Mouse (Mus musculus): ENCODE data around the gene Hspbap1. TPM values are rescaled to one million over a fixed set of nuclear protein-coding genes. Genes with fewer than 3 reads are reported as not detected.

The Hspbap1 gene
- total and polyA plus RNA-seq, 3 experiments, result 13.6 to 15.9 (median 15.3) TPM

- Histone ChIP-seq H3K79me2 (replicated peaks; ENCODE audit: control insufficient read depth, extremely low read depth, insufficient read depth, poor library complexity, severe bottlenecking) (peaks cover 4% of the 10 kb centered on the region; the same call in 1 of the 2 replicates), H3K27ac (ENCODE audit: insufficient read depth, low read depth) (no peak overlapping the region), H3K36me3 (replicated peaks in 1 of 2; ENCODE audit: control insufficient read depth in 1 of 2, insufficient read depth in 1 of 2, low read length in 1 of 2) (peaks cover 0 to 16% of the 10 kb centered on the region in 2 experiments), H3K4me2 (ENCODE audit: insufficient read depth, low read depth, poor library complexity, severe bottlenecking) (0 out of 2 replicates have a peak overlapping the region, but pooled peaks have one; percentile 77), H3K9ac (ENCODE audit: insufficient read depth, low read depth) (no peak overlapping the region), H3K4me1 (ENCODE audit: control insufficient read depth in 1 of 2, insufficient read depth in 2 of 2) (peaks cover 12 to 52% of the 10 kb centered on the region in 2 experiments), H3K27me3 (replicated peaks) (peaks cover 16% of the 10 kb centered on the region), H3K4me3 (replicated peaks in 1 of 3; ENCODE audit: low read depth in 2 of 3, low read length in 2 of 3, poor library complexity in 1 of 3) (peak overlapping the region in 1 of 3 experiments; percentile 82), H3K9me3 (replicated peaks; ENCODE audit: low read length) (no peaks in the 10 kb centered on the region)
- in situ Hi-C loops (cut with MboI; ENCODE audit: low pct_ligation_motif_present, low pct_unique_long_range_greater_than_20kb, low sequenced_read_pairs) (loop anchor here (5.0 kb wide), 1 partner anchor 34 kb away; no protein-coding TSS in a partner anchor), dilution Hi-C loops (cut with MboI; ENCODE audit: extremely low pct_ligation_motif_present, extremely low pct_unique_long_range_greater_than_20kb, low sequenced_read_pairs) (no loop called here)
- TF ChIP-seq MAX (IDR thresholded peaks at IDR 0.05; ENCODE audit: low read length), result no peak
- 0 out of 2 replicates have a peak, but pooled peaks have one; percentile 16 for TF ChIP-seq BHLHE40 (IDR thresholded peaks at IDR 0.05; ENCODE audit: low read depth, low read length)
- TF ChIP-seq MXI1 (IDR thresholded peaks at IDR 0.05; ENCODE audit: low read depth, low read length), result no peak
- peak in 1 of 2 experiments; percentile 25; a peak in 2 of 4 replicates for TF ChIP-seq CTCF (conservative IDR thresholded peaks at IDR 0.05 in 1 of 2, IDR thresholded peaks at IDR 0.05 in 1 of 2; ENCODE audit: low read depth in 2 of 2, low read length in 2 of 2)
- DNase-seq (ENCODE audit: extremely low read depth), result no peak
Observed at GRCm38 (mm10) chr16:35771606-35772005, 1.4 kb downstream of the Hspbap1 start.

GRCm38 (mm10) chr16:35772598-35772997 is 2.4 kb downstream of the Hspbap1 start:
- no peak for DNase-seq (ENCODE audit: extremely low read depth)
- Histone ChIP-seq H3K9ac (ENCODE audit: insufficient read depth, low read depth) (no peak overlapping the region), H3K4me1 (ENCODE audit: control insufficient read depth in 1 of 2, insufficient read depth in 2 of 2) (peaks cover 6 to 50% of the 10 kb centered on the region in 2 experiments), H3K79me2 (replicated peaks; ENCODE audit: control insufficient read depth, extremely low read depth, insufficient read depth, poor library complexity, severe bottlenecking) (peaks cover 4% of the 10 kb centered on the region; the same call in 1 of the 2 replicates), H3K4me2 (ENCODE audit: insufficient read depth, low read depth, poor library complexity, severe bottlenecking) (no peak overlapping the region), H3K9me3 (replicated peaks; ENCODE audit: low read length) (no peaks in the 10 kb centered on the region), H3K27ac (ENCODE audit: insufficient read depth, low read depth) (no peak overlapping the region), H3K36me3 (replicated peaks in 1 of 2; ENCODE audit: control insufficient read depth in 1 of 2, insufficient read depth in 1 of 2, low read length in 1 of 2) (peaks cover 0 to 16% of the 10 kb centered on the region in 2 experiments), H3K27me3 (replicated peaks) (peaks cover 13% of the 10 kb centered on the region), H3K4me3 (replicated peaks in 1 of 3; ENCODE audit: low read depth in 2 of 3, low read length in 2 of 3, poor library complexity in 1 of 3) (no peak overlapping the region)
- in situ Hi-C loops (cut with MboI; ENCODE audit: low pct_ligation_motif_present, low pct_unique_long_range_greater_than_20kb, low sequenced_read_pairs) (loop anchor here (5.0 kb wide), 1 partner anchor 35 kb away; no protein-coding TSS in a partner anchor), dilution Hi-C loops (cut with MboI; ENCODE audit: extremely low pct_ligation_motif_present, extremely low pct_unique_long_range_greater_than_20kb, low sequenced_read_pairs) (no loop called here)
- no peak for TF ChIP-seq POLR2A (IDR thresholded peaks at IDR 0.05; ENCODE audit: low read depth, low read length)
- TF ChIP-seq CHD1 (IDR thresholded peaks at IDR 0.05; ENCODE audit: low read depth, low read length), result no peak
- no peak for TF ChIP-seq BHLHE40 (IDR thresholded peaks at IDR 0.05; ENCODE audit: low read depth, low read length)
- no peak for TF ChIP-seq MAX (IDR thresholded peaks at IDR 0.05; ENCODE audit: low read length)

GRCm38 (mm10) chr16:35775835-35776234 is 5.7 kb downstream of the Hspbap1 start:
- Histone ChIP-seq H3K79me2 (replicated peaks; ENCODE audit: control insufficient read depth, extremely low read depth, insufficient read depth, poor library complexity, severe bottlenecking) (peaks cover 4% of the 10 kb centered on the region; the same call in 1 of the 2 replicates), H3K9me3 (replicated peaks; ENCODE audit: low read length) (no peaks in the 10 kb centered on the region), H3K4me1 (ENCODE audit: control insufficient read depth in 1 of 2, insufficient read depth in 2 of 2) (peaks cover 6 to 31% of the 10 kb centered on the region in 2 experiments), H3K4me3 (replicated peaks in 1 of 3; ENCODE audit: low read depth in 2 of 3, low read length in 2 of 3, poor library complexity in 1 of 3) (no peak overlapping the region), H3K27ac (ENCODE audit: insufficient read depth, low read depth) (no peak overlapping the region), H3K36me3 (replicated peaks in 1 of 2; ENCODE audit: control insufficient read depth in 1 of 2, insufficient read depth in 1 of 2, low read length in 1 of 2) (peaks cover 0 to 20% of the 10 kb centered on the region in 2 experiments), H3K4me2 (ENCODE audit: insufficient read depth, low read depth, poor library complexity, severe bottlenecking) (no peak overlapping the region), H3K9ac (ENCODE audit: insufficient read depth, low read depth) (no peak overlapping the region), H3K27me3 (replicated peaks) (no peaks in the 10 kb centered on the region)
- dilution Hi-C loops (cut with MboI; ENCODE audit: extremely low pct_ligation_motif_present, extremely low pct_unique_long_range_greater_than_20kb, low sequenced_read_pairs) (no loop called here), in situ Hi-C loops (cut with MboI; ENCODE audit: low pct_ligation_motif_present, low pct_unique_long_range_greater_than_20kb, low sequenced_read_pairs) (loop anchor here (5.0 kb wide), 1 partner anchor 41 kb away; no protein-coding TSS in a partner anchor)
- DNase-seq (ENCODE audit: extremely low read depth), result no peak
- no peak for TF ChIP-seq KAT2A (IDR thresholded peaks at IDR 0.05; ENCODE audit: insufficient replicate concordance, low read length)
- TF ChIP-seq JUN (IDR thresholded peaks at IDR 0.05; ENCODE audit: insufficient read depth, low read depth, low read length), result no peak
- no peak for TF ChIP-seq ELF1 (IDR thresholded peaks at IDR 0.05; ENCODE audit: low read depth, low read length)
- TF ChIP-seq POLR2A (IDR thresholded peaks at IDR 0.05; ENCODE audit: low read depth, low read length), result no peak
- no peak for TF ChIP-seq ZKSCAN1 (IDR thresholded peaks at IDR 0.05; ENCODE audit: borderline replicate concordance, low read depth, low read length)
- TF ChIP-seq BHLHE40 (IDR thresholded peaks at IDR 0.05; ENCODE audit: low read depth, low read length), result no peak
- no peak for TF ChIP-seq POLR2AphosphoS2 (IDR thresholded peaks at IDR 0.05; ENCODE audit: low read depth, low read length)
- no peak for TF ChIP-seq CHD1 (IDR thresholded peaks at IDR 0.05; ENCODE audit: low read depth, low read length)
- TF ChIP-seq MAFK (IDR thresholded peaks at IDR 0.05; ENCODE audit: insufficient replicate concordance, low read length), result no peak
- TF ChIP-seq ZNF384 (IDR thresholded peaks at IDR 0.05; ENCODE audit: low read depth, low read length), result no peak; the same call in 1 of the 2 replicates
- TF ChIP-seq RCOR1 (conservative IDR thresholded peaks at IDR 0.05; ENCODE audit: low read depth, low read length), result no peak

Measured in CH12.LX (cell line).